Mouse (Mus musculus): ENCODE measurements around the gene Arpc3. TPM values are rescaled to one million over a fixed set of nuclear protein-coding genes. Genes with fewer than 3 reads are reported as not detected.
A peak's percentile ranks its signal among the peaks of the same experiment; 100 is the strongest.

Arpc3 gene
- polyA plus RNA-seq (2015; fragmentation: Nextera tagmentation; extraction: Ambion mirVana) = 161 and 164 TPM in 2 replicates

GRCm38 (mm10) chr5:122391786-122392180 is at the start of gene Arpc3:
Gene Arpc3, plus strand, starts transcription at chr5:122391878.
- H3K4me2 ChIP-seq (ENCODE audit: low read depth, low read length) = peak within 1 kb of the TSS; percentile 88
- no peaks in the 10 kb centered on the region for H3K36me3 ChIP-seq (ENCODE audit: control insufficient read depth, insufficient read depth, low read length)
- peak within 1 kb of the TSS; percentile 88 for H3K9ac ChIP-seq (ENCODE audit: low read length)
- peak; percentile 91 for ATAC-seq (ENCODE audit: insufficient read depth, low FRiP score)
- under 1% methylated on average over 39 of the region's 39 CpGs for WGBS
- H3K27me3 ChIP-seq (ENCODE audit: control insufficient read depth, insufficient read depth, low read length) = no peaks in the 10 kb centered on the region
- H3K4me1 ChIP-seq (ENCODE audit: control insufficient read depth, insufficient read depth, low read length) = peaks cover 12% of the 10 kb centered on the region
- no peaks in the 10 kb centered on the region for H3K9me3 ChIP-seq (replicated peaks; ENCODE audit: control insufficient read depth, low read length)
- peak within 1 kb of the TSS; percentile 75; the same call in 1 of the 2 replicates for H3K27ac ChIP-seq (ENCODE audit: low read length)
- H3K4me3 ChIP-seq (replicated peaks; ENCODE audit: low read length) = peak within 1 kb of the TSS; percentile 91

DNA sequence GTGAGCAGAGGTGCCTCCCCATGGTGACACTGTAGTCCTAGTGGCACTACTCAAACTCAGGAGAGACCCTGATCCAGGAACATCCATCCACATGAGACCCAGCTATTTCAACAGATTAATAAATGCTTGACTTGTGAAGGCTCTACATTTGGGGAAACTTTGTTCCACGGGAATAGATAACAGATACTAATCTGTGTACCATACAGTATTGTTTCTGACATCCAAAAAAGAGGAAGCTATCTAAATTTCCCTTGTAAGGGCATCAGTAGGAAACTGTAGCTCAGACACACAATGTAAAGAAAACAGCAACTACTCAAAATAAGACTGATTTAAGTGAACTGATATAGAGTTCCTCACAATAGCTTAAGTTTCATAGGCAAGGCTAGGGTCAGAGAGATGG is 48.8 kb upstream of the Arpc3 start:
- WGBS = 73% methylated on average over 1 of the region's 1 CpGs
- Histone ChIP-seq H3K27me3 (ENCODE audit: control insufficient read depth, insufficient read depth, low read length) (no peaks in the 10 kb centered on the region), H3K4me2 (ENCODE audit: low read depth, low read length) (no peak overlapping the region), H3K4me3 (replicated peaks; ENCODE audit: low read length) (no peak overlapping the region), H3K9ac (ENCODE audit: low read length) (no peak overlapping the region), H3K9me3 (replicated peaks; ENCODE audit: control insufficient read depth, low read length) (no peaks in the 10 kb centered on the region), H3K36me3 (ENCODE audit: control insufficient read depth, insufficient read depth, low read length) (no peaks in the 10 kb centered on the region), H3K27ac (ENCODE audit: low read length) (no peak overlapping the region), H3K4me1 (ENCODE audit: control insufficient read depth, insufficient read depth, low read length) (no peaks in the 10 kb centered on the region)
- no peak for ATAC-seq (ENCODE audit: insufficient read depth, low FRiP score)

- 51% methylated on average over 7 of the region's 7 CpGs for WGBS
- Histone ChIP-seq H3K36me3 (ENCODE audit: control insufficient read depth, insufficient read depth, low read length) (no peaks in the 10 kb centered on the region), H3K27ac (ENCODE audit: low read length) (no peak overlapping the region), H3K9me3 (replicated peaks; ENCODE audit: control insufficient read depth, low read length) (no peaks in the 10 kb centered on the region), H3K9ac (ENCODE audit: low read length) (no peak overlapping the region), H3K4me2 (ENCODE audit: low read depth, low read length) (no peak overlapping the region), H3K4me1 (ENCODE audit: control insufficient read depth, insufficient read depth, low read length) (no peaks in the 10 kb centered on the region), H3K4me3 (replicated peaks; ENCODE audit: low read length) (no peak overlapping the region), H3K27me3 (ENCODE audit: control insufficient read depth, insufficient read depth, low read length) (no peaks in the 10 kb centered on the region)
- no peak for ATAC-seq (ENCODE audit: insufficient read depth, low FRiP score)
Observed at GRCm38 (mm10) chr5:122343768-122344167, 47.9 kb upstream of the Arpc3 start.

DNA sequence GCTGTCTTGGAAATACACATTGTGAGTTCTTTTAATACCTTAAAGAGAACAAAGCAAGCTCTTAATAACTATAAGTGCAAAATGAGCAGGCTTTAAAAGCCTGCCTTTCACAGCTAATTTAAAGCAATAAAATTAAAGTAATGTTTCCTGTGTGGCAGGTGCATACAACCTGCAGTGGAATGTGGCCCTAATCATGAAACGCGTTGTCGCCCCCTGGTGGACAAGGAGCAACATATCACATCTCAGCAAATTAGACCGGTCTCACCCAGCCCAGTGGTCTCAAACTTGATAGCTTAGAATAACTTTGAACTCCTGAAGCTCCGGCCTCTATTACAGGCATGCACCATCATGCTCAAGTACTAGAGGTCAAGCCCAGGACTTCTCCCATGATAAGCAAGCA is 47.4 kb upstream of the Arpc3 start:
- Histone ChIP-seq H3K4me1 (ENCODE audit: control insufficient read depth, insufficient read depth, low read length) (no peaks in the 10 kb centered on the region), H3K36me3 (ENCODE audit: control insufficient read depth, insufficient read depth, low read length) (no peaks in the 10 kb centered on the region), H3K9me3 (replicated peaks; ENCODE audit: control insufficient read depth, low read length) (no peaks in the 10 kb centered on the region), H3K4me3 (replicated peaks; ENCODE audit: low read length) (no peak overlapping the region), H3K27ac (ENCODE audit: low read length) (no peak overlapping the region), H3K9ac (ENCODE audit: low read length) (no peak overlapping the region), H3K27me3 (ENCODE audit: control insufficient read depth, insufficient read depth, low read length) (no peaks in the 10 kb centered on the region), H3K4me2 (ENCODE audit: low read depth, low read length) (no peak overlapping the region)
- WGBS = 4% methylated on average over 5 of the region's 5 CpGs
- ATAC-seq (ENCODE audit: insufficient read depth, low FRiP score) = peak; percentile 37; the same call in 1 of the 2 replicates

DNA sequence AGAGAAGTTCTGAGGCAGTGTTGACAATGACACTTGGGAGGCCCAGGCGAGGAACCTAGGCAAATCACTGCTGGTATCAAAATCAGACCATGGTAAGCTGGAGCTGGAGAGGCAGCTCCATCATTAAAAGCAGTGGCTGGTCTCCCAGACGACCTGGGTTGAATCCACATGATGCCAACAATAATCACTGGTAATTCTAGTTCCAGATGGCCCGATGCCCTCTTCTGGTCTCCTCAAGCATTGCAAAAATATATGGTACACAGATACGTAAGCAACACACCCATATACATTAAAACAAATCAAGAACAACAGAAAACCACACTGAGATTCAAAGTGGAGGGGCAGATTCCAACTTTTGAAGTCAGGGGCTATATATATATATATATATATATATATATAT is 45.9 kb upstream of the Arpc3 start:
- 80% methylated on average over 4 of the region's 4 CpGs for WGBS
- H3K27me3 ChIP-seq (ENCODE audit: control insufficient read depth, insufficient read depth, low read length) = no peaks in the 10 kb centered on the region
- no peak overlapping the region for H3K4me3 ChIP-seq (replicated peaks; ENCODE audit: low read length)
- no peak overlapping the region for H3K27ac ChIP-seq (ENCODE audit: low read length)
- no peak overlapping the region for H3K4me2 ChIP-seq (ENCODE audit: low read depth, low read length)
- no peak for ATAC-seq (ENCODE audit: insufficient read depth, low FRiP score)
- H3K9me3 ChIP-seq (replicated peaks; ENCODE audit: control insufficient read depth, low read length) = no peaks in the 10 kb centered on the region
- no peaks in the 10 kb centered on the region for H3K4me1 ChIP-seq (ENCODE audit: control insufficient read depth, insufficient read depth, low read length)
- H3K9ac ChIP-seq (ENCODE audit: low read length) = no peak overlapping the region
- H3K36me3 ChIP-seq (ENCODE audit: control insufficient read depth, insufficient read depth, low read length) = no peaks in the 10 kb centered on the region

DNA sequence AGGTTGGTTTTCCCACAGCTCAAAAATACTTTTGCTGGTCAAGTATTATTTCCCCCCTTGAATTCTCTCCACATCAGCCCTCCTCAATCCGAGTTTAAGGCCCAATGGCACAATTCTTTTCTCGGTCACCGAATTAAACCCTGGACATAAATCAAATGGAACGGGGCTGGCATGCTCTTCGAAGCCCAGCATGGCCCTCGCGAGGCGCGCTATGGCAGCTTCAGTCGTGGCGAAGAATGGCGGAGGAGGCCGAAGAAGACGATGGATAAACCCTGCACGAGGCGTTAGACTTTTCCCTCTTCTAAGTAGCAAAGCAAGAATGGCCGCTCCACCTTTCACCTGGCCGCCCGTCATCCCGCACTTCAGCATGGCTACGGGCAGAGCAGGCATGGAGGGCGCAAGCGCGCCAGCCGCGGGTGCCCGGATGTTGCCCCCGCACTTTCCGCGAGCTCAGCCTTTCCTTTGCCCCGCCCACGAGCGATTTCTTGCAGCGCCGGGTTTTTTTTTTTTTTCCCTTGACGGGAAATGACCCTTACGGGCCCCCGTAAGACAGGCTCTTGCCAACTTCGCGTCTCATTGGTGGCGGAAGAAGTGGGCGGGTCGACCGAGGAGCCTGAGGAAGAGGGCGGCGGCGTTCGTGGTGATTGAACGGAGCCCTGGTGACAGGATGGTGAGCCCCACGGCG is 37.7 kb upstream of the Arpc3 start, which contains the start of the genes Rad9b and Vps29:
Gene Rad9b, minus strand, starts transcription at position 427 of the 685 bp plus-strand sequence.
Gene Vps29, plus strand, starts transcription at position 563 of the 685 bp plus-strand sequence.
- Histone ChIP-seq H3K9ac (ENCODE audit: low read length) (peak within 1 kb of the TSS; percentile 96), H3K4me3 (replicated peaks; ENCODE audit: low read length) (peak within 1 kb of the TSS; percentile 96), H3K27ac (ENCODE audit: low read length) (peak within 1 kb of the TSS; percentile 69), H3K36me3 (ENCODE audit: control insufficient read depth, insufficient read depth, low read length) (no peaks in the 10 kb centered on the region), H3K4me2 (ENCODE audit: low read depth, low read length) (peak within 1 kb of the TSS; percentile 91), H3K9me3 (replicated peaks; ENCODE audit: control insufficient read depth, low read length) (no peaks in the 10 kb centered on the region), H3K4me1 (ENCODE audit: control insufficient read depth, insufficient read depth, low read length) (peaks cover 6% of the 10 kb centered on the region; the same call in 1 of the 2 replicates), H3K27me3 (ENCODE audit: control insufficient read depth, insufficient read depth, low read length) (no peaks in the 10 kb centered on the region)
- under 1% methylated on average over 51 of the region's 51 CpGs for WGBS
- ATAC-seq (ENCODE audit: insufficient read depth, low FRiP score) = peak; percentile 92

DNA sequence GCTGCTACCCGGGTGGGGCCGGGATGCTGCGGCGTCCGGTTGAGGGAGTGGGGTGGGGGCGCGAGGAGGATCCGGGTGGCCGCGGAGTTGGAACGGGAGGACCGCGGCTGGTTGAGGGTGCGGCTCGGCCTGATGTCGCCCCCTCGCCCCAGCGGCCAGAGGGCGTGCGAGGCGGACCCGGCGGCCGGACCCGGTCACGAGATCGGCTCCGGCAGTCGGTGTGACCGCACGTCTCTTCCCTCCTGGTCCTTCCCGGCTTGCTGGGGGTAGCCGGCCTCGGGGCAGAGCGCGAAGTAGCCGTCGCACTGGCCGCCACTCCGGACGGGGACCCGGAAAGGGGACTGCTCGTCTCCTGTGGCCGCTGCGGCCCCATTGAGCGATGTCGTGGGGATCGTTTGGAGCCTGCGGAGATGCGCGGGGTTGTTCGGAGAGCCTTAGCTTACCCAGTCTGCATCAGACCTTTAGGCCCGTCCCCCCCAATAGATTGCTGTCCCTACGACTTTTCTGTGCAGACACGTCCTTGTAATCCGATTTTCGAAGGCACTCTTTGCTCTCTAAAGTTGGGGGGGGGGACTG is 37.1 kb upstream of the Arpc3 start:
- Histone ChIP-seq H3K36me3 (ENCODE audit: control insufficient read depth, insufficient read depth, low read length) (0 out of 2 replicates have a peak, but pooled peaks cover 3% of the 10 kb centered on the region), H3K27me3 (ENCODE audit: control insufficient read depth, insufficient read depth, low read length) (no peaks in the 10 kb centered on the region), H3K9me3 (replicated peaks; ENCODE audit: control insufficient read depth, low read length) (no peaks in the 10 kb centered on the region), H3K27ac (ENCODE audit: low read length) (peak overlapping the region; percentile 57), H3K4me3 (replicated peaks; ENCODE audit: low read length) (peak overlapping the region; percentile 96), H3K4me2 (ENCODE audit: low read depth, low read length) (peak overlapping the region; percentile 85), H3K4me1 (ENCODE audit: control insufficient read depth, insufficient read depth, low read length) (peaks cover 6% of the 10 kb centered on the region; the same call in 1 of the 2 replicates), H3K9ac (ENCODE audit: low read length) (peak overlapping the region; percentile 96)
- ATAC-seq (ENCODE audit: insufficient read depth, low FRiP score) = peak; percentile 66; the same call in 1 of the 2 replicates
- WGBS = under 1% methylated on average over 57 of the region's 57 CpGs

- H3K4me2 ChIP-seq (ENCODE audit: low read depth, low read length) = peak within 1 kb of the TSS; percentile 94
- peaks cover 12% of the 10 kb centered on the region for H3K36me3 ChIP-seq (ENCODE audit: control insufficient read depth, insufficient read depth, low read length)
- H3K27ac ChIP-seq (ENCODE audit: low read length) = peak within 1 kb of the TSS; percentile 95
- H3K9me3 ChIP-seq (replicated peaks; ENCODE audit: control insufficient read depth, low read length) = no peaks in the 10 kb centered on the region
- H3K4me1 ChIP-seq (ENCODE audit: control insufficient read depth, insufficient read depth, low read length) = peaks cover 10% of the 10 kb centered on the region
- peak; percentile 76 for ATAC-seq (ENCODE audit: insufficient read depth, low FRiP score)
- WGBS = under 1% methylated on average over 39 of the region's 46 CpGs
- H3K4me3 ChIP-seq (replicated peaks; ENCODE audit: low read length) = peak within 1 kb of the TSS; percentile 88
- H3K27me3 ChIP-seq (ENCODE audit: control insufficient read depth, insufficient read depth, low read length) = no peaks in the 10 kb centered on the region
- H3K9ac ChIP-seq (ENCODE audit: low read length) = peak within 1 kb of the TSS; percentile 91
Observed at GRCm38 (mm10) chr5:122371591-122372191, 20.0 kb upstream of the Arpc3 start, which contains the start of gene Gpn3. Gene Gpn3, plus strand, starts transcription at chr5:122371876.

Measured in stomach, embryonic 16.5 days (tissue).